In the genomic region with DNA sequence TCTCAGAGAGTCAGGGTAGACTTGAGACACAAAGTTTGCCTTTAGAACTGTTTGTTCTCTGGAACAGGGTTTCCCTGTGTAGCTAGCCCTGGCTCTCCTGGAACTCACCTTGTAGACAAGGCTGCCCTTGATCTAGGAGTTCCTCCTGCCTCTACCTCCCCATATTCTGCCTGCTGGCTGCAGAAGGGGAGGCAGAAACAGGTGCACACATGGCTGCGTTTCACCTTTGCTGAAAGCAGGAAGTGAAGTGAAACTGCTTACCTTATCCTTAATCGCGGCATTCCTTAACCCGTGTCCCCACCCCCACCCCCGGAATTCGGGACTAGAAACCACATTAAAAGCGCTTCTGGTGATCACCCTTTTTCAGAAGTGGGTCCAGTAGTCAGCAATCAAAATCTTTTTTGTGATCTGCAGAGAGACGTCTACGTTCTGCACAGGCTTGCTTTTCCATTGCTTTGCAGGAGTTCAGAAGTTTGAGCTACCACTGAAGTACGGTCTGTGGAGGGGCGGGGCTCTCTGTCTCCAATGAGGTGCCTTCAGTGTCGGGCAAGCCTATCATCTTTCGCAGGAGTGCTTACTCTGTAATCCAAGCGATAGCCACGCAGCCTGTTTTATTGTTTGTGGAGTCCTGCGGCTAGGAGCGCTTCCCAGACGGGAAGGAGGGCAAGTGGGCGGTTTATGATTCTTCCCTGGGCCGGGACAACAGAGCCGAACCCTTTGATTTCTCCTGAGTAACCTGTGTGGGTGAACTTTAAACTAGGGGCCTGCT, we compare ENCODE assay signal across 8 mouse cellular contexts.
DNase-seq lines count a peak whose midpoint lies in the region; ATAC-seq lines count a peak whose summit lies in the region.

No protein-coding gene starts in this region.

- peak overlapping the region; percentile 79 for H3K9ac ChIP-seq in hindbrain, embryonic 13.5 days

- DNase-seq in ZHBTc4 (ENCODE audit: low read depth, low spot score) (peak; percentile 93), adipocyte (ENCODE audit: low spot score) (no peak)
- DNase-seq in cerebellum, postnatal 14 days, result peak; percentile 78 to 79
- DNase-seq in frontal cortex, postnatal 36 days (ENCODE audit: low spot score in 2 of 2), result peak; percentile 33 to 54
- peak; percentile 68 for DNase-seq in layer of hippocampus, adult 9-11 months
- peak; percentile 76 for DNase-seq in lung, postnatal 14 days
- DNase-seq in retina, postnatal 7 days (ENCODE audit: low read depth, low spot score), result peak; percentile 36

- H3K36me3 ChIP-seq in hindbrain, embryonic 13.5 days, result no peaks in the 10 kb centered on the region

- no peaks in the 10 kb centered on the region for H3K9me3 ChIP-seq in hindbrain, embryonic 13.5 days

- H3K4me3 ChIP-seq in hindbrain, embryonic 13.5 days, result peak overlapping the region; percentile 56

- peaks cover 52% of the 10 kb centered on the region for H3K4me1 ChIP-seq in hindbrain, embryonic 13.5 days (replicated peaks)

- peak overlapping the region; percentile 75 for H3K27ac ChIP-seq in hindbrain, embryonic 13.5 days

- H3K4me2 ChIP-seq in hindbrain, embryonic 13.5 days, result peak overlapping the region; percentile 78

- peak; percentile 89 for ATAC-seq in hindbrain, embryonic 13.5 days (ENCODE audit: low FRiP score)

- no peaks in the 10 kb centered on the region for H3K27me3 ChIP-seq in hindbrain, embryonic 13.5 days

- WGBS in hindbrain, embryonic 13.5 days, result under 1% methylated on average over 21 of the region's 21 CpGs
